Mouse (Mus musculus) kidney, embryonic 14.5 days (tissue): Measurements from ENCODE around the gene Gm9736. TPM values are rescaled to one million over a fixed set of nuclear protein-coding genes. Genes with fewer than 3 reads are reported as not detected.
"Not testable (repeated sequence)": the region's sequence is repeated elsewhere in the genome, so short reads cannot be mapped to it uniquely, and the experiment has no call there.

Source experiments
- ATAC-seq: fragments of 200-750 bp; cut with Nextera tagmentation; 2 replicates; pipeline ENCODE4 v1.8.0; 2017; ENCODE audit warnings: moderate number of reproducible peaks, mild to moderate bottlenecking, moderate TSS enrichment, moderate library complexity; ENCODE audit not compliant: low FRiP score, low TSS enrichment
- H3K27ac ChIP-seq: fragments of 300-500 bp; sonication (generic); 2 replicates; pipeline ENCODE4 v1.5.1; 2014; ENCODE audit warnings: low read depth, mild to moderate bottlenecking, low read length, moderate library complexity, mixed read lengths
- H3K27me3 ChIP-seq: fragments of 300-500 bp; sonication (generic); 2 replicates; pipeline ENCODE4 v1.6.1; 2014; ENCODE audit warnings: mild to moderate bottlenecking, low read length; ENCODE audit not compliant: control insufficient read depth, insufficient read depth
- H3K36me3 ChIP-seq: fragments of 300-500 bp; sonication (generic); 2 replicates; pipeline ENCODE4 v1.6.1; 2014; ENCODE audit warnings: low read length, mixed read lengths; ENCODE audit not compliant: control insufficient read depth, insufficient read depth
- H3K4me1 ChIP-seq: fragments of 300-500 bp; sonication (generic); 2 replicates; pipeline ENCODE4 v1.6.1; 2014; ENCODE audit warnings: low read length, mixed read lengths; ENCODE audit not compliant: control insufficient read depth, insufficient read depth
- H3K4me2 ChIP-seq: fragments of 300-500 bp; sonication (generic); replicated peaks from 2 replicates; pipeline ENCODE4 v1.6.1; 2014; ENCODE audit warnings: low read depth, mild to moderate bottlenecking, low read length
- H3K4me3 ChIP-seq: fragments of 300-500 bp; sonication (generic); 2 replicates; pipeline ENCODE4 v1.5.1; 2014; ENCODE audit warnings: mild to moderate bottlenecking, low read length
- H3K9ac ChIP-seq: fragments of 300-500 bp; sonication (generic); 2 replicates; pipeline ENCODE4 v1.6.1; 2014; ENCODE audit warnings: low read depth, mild to moderate bottlenecking, low read length, moderate library complexity
- H3K9me3 ChIP-seq: fragments of 300-500 bp; sonication (generic); 2 replicates; pipeline ENCODE4 v1.6.1; 2016; ENCODE audit warnings: low read length; ENCODE audit not compliant: control insufficient read depth
- WGBS: fragments of 180-500 bp; shearing (Covaris S2); extraction: QIAGEN DNeasy Blood & Tissue Kit; methylation state at CpG from one replicate; pipeline ENCODE4 v1.1.7; 2014; 5-methylcytosine and 5-hydroxymethylcytosine counted together
- polyA plus RNA-seq: library from polyadenylated mRNA; unstranded; fragments of >200 nt; fragmentation: Nextera tagmentation; extraction: Ambion mirVana; gene quantifications from 2 replicates; pipeline ENCODE4 v1.2.1, GENCODE M21; 2014

Gene Gm9736
- polyA plus RNA-seq, 1 experiment from 2014 or later, result not detected

DNA sequence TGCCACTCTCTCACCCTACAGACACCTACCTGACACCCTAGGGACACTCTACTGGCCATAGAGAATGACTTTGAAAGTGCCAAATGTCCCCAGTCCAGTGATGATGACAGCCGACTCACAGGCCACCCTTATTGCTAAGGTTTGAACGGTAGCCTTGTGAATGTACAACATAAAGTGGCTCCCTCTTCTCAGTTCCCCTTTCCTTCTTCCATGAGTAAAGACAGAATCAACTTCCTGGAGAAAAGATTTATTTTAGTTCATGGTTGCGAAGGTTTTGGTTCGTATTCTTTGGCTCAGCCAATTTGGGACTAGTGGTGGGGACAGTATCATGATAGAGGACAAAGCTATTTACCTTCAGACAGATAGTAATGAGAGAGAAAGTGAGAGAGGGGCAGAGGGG lies 12.2 kb downstream of the Gm9736 start:
- H3K4me3 ChIP-seq, result no peak overlapping the region

DNA sequence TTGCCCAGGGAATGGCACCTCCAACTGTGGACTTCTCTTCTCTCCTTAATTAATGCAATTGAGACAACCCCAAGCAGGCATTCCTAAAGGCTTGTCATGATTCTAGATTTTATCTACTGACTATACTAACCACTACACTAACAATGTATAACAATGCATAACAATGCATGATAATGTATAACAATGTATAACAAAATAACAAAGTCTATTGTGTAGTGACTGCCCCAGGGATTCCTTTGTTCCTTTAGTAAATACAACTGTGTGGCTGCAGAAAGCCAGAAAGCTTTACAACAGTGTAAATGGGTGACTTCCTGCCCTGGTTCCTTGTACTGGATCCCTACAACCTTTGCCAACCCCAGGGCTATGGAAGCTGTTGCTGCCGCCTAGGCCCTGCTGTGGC lies 15.2 kb downstream of the Gm9736 start:
- whole genome bisulfite sequencing, result 85% methylated on average over 1 of the region's 1 CpGs
- Histone ChIP-seq H3K4me2 (no peak overlapping the region), H3K27me3 (no peaks in the 10 kb centered on the region), H3K36me3 (no peaks in the 10 kb centered on the region), H3K4me1 (no peaks in the 10 kb centered on the region), H3K9ac (no peak overlapping the region), H3K9me3 (peaks cover 9% of the 10 kb centered on the region; the same call in 1 of the 2 replicates), H3K27ac (no peak overlapping the region), H3K4me3 (no peak overlapping the region)
- ATAC-seq, result no peak

More for the DNA sequence above, 12.2 kb downstream of the Gm9736 start:
- H3K4me1 ChIP-seq, result no peaks in the 10 kb centered on the region
- 89% methylated on average over 4 of the region's 4 CpGs for WGBS
- no peak overlapping the region for H3K4me2 ChIP-seq
- H3K9me3 ChIP-seq, result peaks cover 9% of the 10 kb centered on the region; the same call in 1 of the 2 replicates
- H3K9ac ChIP-seq, result no peak overlapping the region
- H3K36me3 ChIP-seq, result no peaks in the 10 kb centered on the region
- no peaks in the 10 kb centered on the region for H3K27me3 ChIP-seq
- no peak for ATAC-seq
- H3K27ac ChIP-seq, result no peak overlapping the region

- Histone ChIP-seq H3K36me3 (no peaks in the 10 kb centered on the region), H3K27me3 (no peaks in the 10 kb centered on the region), H3K4me3 (no peak overlapping the region), H3K9me3 (no peaks in the 10 kb centered on the region; the same call in 1 of the 2 replicates), H3K4me1 (no peaks in the 10 kb centered on the region), H3K9ac (no peak overlapping the region), H3K27ac (no peak overlapping the region), H3K4me2 (no peak overlapping the region)
- WGBS, result 54% methylated on average over 4 of the region's 4 CpGs
- ATAC-seq, result no peak
These were observed 21.9 kb downstream of the Gm9736 start for GRCm38 (mm10) chr10:77729241-77729640.

- 60% methylated on average over 4 of the region's 4 CpGs for WGBS
- H3K4me1 ChIP-seq, result no peaks in the 10 kb centered on the region
- H3K4me3 ChIP-seq, result no peak overlapping the region
- no peak overlapping the region for H3K27ac ChIP-seq
- H3K4me2 ChIP-seq, result no peak overlapping the region
- ATAC-seq, result no peak
- no peaks in the 10 kb centered on the region for H3K27me3 ChIP-seq
- H3K9ac ChIP-seq, result no peak overlapping the region
- no peaks in the 10 kb centered on the region for H3K9me3 ChIP-seq
- H3K36me3 ChIP-seq, result no peaks in the 10 kb centered on the region
These were observed 22.9 kb downstream of the Gm9736 start for GRCm38 (mm10) chr10:77728280-77728679.

DNA sequence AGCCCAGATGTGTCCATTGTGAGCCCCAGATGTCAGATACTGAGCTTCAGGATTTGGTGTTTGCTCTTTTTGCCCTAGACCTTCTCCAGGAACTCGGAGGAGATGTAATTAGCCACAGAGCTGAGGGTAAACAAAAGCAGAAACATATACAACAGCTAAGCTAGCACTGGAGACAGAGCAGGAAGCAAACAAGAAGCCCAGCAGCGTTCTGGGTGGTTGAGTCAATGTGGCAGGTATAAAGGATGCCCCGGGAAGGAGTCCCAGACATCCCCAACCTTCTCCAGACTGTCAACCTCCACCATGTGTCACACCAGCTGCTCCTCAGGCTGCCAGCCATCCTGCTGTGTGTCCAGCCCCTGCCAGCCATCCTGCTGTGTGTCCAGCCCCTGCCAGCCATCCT lies 25.0 kb downstream of the Gm9736 start, which contains the start of gene Gm10100:
Gene Gm10100 (plus strand): TSS at position 301 of the 400 bp plus-strand sequence.
- Histone ChIP-seq H3K27me3 (no peaks in the 10 kb centered on the region), H3K4me1 (no peaks in the 10 kb centered on the region), H3K27ac (no peak within 1 kb of the TSS), H3K4me3 (no peak within 1 kb of the TSS), H3K4me2 (no peak within 1 kb of the TSS), H3K36me3 (no peaks in the 10 kb centered on the region), H3K9ac (no peak within 1 kb of the TSS), H3K9me3 (no peaks in the 10 kb centered on the region)
- no peak for ATAC-seq
- WGBS, result 45% methylated on average over 3 of the region's 3 CpGs

GRCm38 (mm10) chr10:77724855-77725254 lies 26.3 kb downstream of the Gm9736 start:
- WGBS, result 72% methylated on average over 8 of the region's 8 CpGs
- no peak overlapping the region for H3K4me3 ChIP-seq

GRCm38 (mm10) chr10:77720299-77720698 lies 30.9 kb downstream of the Gm9736 start, which contains the start of gene Krtap12-1:
Krtap12-1 (plus strand) TSS chr10:77720599.
- not testable (repeated sequence) for H3K36me3 ChIP-seq, H3K9me3 ChIP-seq, H3K4me3 ChIP-seq, ATAC-seq, H3K4me1 ChIP-seq, H3K27me3 ChIP-seq, H3K9ac ChIP-seq, H3K4me2 ChIP-seq, H3K27ac ChIP-seq
- 87% methylated on average over 1 of the region's 1 CpGs for WGBS

More at GRCm38 (mm10) chr10:77724855-77725254, 26.3 kb downstream of the Gm9736 start:
- no peak overlapping the region for H3K9ac ChIP-seq
- H3K36me3 ChIP-seq, result no peaks in the 10 kb centered on the region
- ATAC-seq, result no peak
- no peaks in the 10 kb centered on the region for H3K9me3 ChIP-seq
- no peaks in the 10 kb centered on the region for H3K27me3 ChIP-seq
- H3K27ac ChIP-seq, result no peak overlapping the region
- H3K4me1 ChIP-seq, result no peaks in the 10 kb centered on the region
- no peak overlapping the region for H3K4me2 ChIP-seq

DNA sequence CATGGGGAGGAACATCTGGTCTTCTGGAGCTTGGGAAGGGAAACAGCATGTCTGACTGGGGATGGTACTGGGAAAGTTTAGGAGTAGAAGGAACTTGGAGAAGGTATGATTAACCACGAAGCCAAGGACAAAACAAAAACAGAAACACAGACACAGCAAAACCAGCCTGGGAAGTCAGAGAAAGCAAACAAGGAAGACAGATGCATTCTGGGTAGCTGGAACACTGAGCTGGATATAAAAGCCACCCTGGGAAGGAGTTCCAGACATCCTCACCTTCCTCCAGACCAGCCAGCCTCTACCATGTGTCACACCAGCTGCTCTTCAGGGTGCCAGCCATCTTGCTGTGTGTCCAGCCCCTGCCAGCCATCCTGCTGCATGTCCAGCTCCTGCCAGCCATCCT lies 35.6 kb downstream of the Gm9736 start, which contains the start of gene Gm10142:
Gene Gm10142 (plus strand): TSS at position 301 of the 400 bp plus-strand sequence.
- Histone ChIP-seq H3K9ac (no peak within 1 kb of the TSS), H3K9me3 (peaks cover 4% of the 10 kb centered on the region; the same call in 1 of the 2 replicates), H3K27me3 (no peaks in the 10 kb centered on the region), H3K27ac (no peak within 1 kb of the TSS), H3K4me2 (no peak within 1 kb of the TSS), H3K4me3 (no peak within 1 kb of the TSS), H3K36me3 (no peaks in the 10 kb centered on the region), H3K4me1 (no peaks in the 10 kb centered on the region)
- no peak for ATAC-seq
- 71% methylated on average over 1 of the region's 1 CpGs for WGBS

GRCm38 (mm10) chr10:77713734-77714133 lies 37.4 kb downstream of the Gm9736 start:
- H3K4me2 ChIP-seq, result no peak overlapping the region
- ATAC-seq, result no peak
- H3K27ac ChIP-seq, result no peak overlapping the region
- H3K27me3 ChIP-seq, result no peaks in the 10 kb centered on the region
- no peak overlapping the region for H3K9ac ChIP-seq
- H3K36me3 ChIP-seq, result no peaks in the 10 kb centered on the region
- peaks cover 4% of the 10 kb centered on the region; the same call in 1 of the 2 replicates for H3K9me3 ChIP-seq
- no peaks in the 10 kb centered on the region for H3K4me1 ChIP-seq
- 62% methylated on average over 4 of the region's 4 CpGs for WGBS
- H3K4me3 ChIP-seq, result no peak overlapping the region
